In genomic region chr7:115376067-115376466, GRCm38 (mm10) we compare ENCODE assay signal across 15 mouse cellular contexts.
"Had no signal": no experiment of that assay in that cellular context is flagged by ENCODE, and none has a peak within 500 bp of the region (broad histone marks: within the 10 kb centered on the region; RNA-seq: fewer than 3 reads in every experiment).

No protein-coding gene starts in this region.

- H3K27me3 ChIP-seq: liver, embryonic 15.5 days; lung, embryonic 15.5 days; midbrain, embryonic 13.5 days; midbrain, embryonic 15.5 days; neural tube, embryonic 12.5 days; stomach, embryonic 15.5 days had no signal

- H3K9me3 ChIP-seq: liver, embryonic 15.5 days; lung, embryonic 15.5 days; megakaryocyte, embryonic 14.5 days; midbrain, embryonic 13.5 days; midbrain, embryonic 15.5 days; neural tube, embryonic 12.5 days; stomach, embryonic 15.5 days had no signal

- H3K4me3 ChIP-seq: liver, embryonic 15.5 days; lung, embryonic 15.5 days; megakaryocyte, embryonic 14.5 days; midbrain, embryonic 13.5 days; midbrain, embryonic 15.5 days; neural tube, embryonic 12.5 days; stomach, embryonic 15.5 days had no signal

- ATAC-seq: liver, postnatal 0 days; lung, postnatal 0 days; midbrain, embryonic 13.5 days; midbrain, embryonic 15.5 days had no signal

- DNase-seq: liver, postnatal 0 days; lung, adult 2 months; lung, postnatal 4 days; right cerebral cortex, postnatal 14 days; thymus, adult 2 months; thymus, postnatal 25 days had no signal

- H3K4me1 ChIP-seq: liver, embryonic 15.5 days; midbrain, embryonic 15.5 days had no signal

- H3K27ac ChIP-seq: liver, embryonic 15.5 days; lung, embryonic 15.5 days; midbrain, embryonic 13.5 days; midbrain, embryonic 15.5 days; neural tube, embryonic 12.5 days; stomach, embryonic 15.5 days; stomach, postnatal 0 days had no signal

- H3K36me3 ChIP-seq: liver, embryonic 15.5 days; lung, embryonic 15.5 days; midbrain, embryonic 13.5 days; midbrain, embryonic 15.5 days; neural tube, embryonic 12.5 days; stomach, embryonic 15.5 days had no signal
